Mouse (Mus musculus) adrenal gland, postnatal 36 days (tissue): ENCODE measurements around the gene Slc25a39. TPM values are rescaled to one million over a fixed set of nuclear protein-coding genes. Genes with fewer than 3 reads are reported as not detected.
"Not testable (repeated sequence)": the region's sequence is repeated elsewhere in the genome, so short reads cannot be mapped to it uniquely, and the experiment has no call there.

Experiments
- DNase-seq, 2 experiments: peaks; one replicate each; pipeline ENCODE4 v3.0.0; 2021; ENCODE audit warnings: mixed read lengths in 1 of 2
- total RNA-seq, 2 experiments: library from RNA; stranded (reverse); gene quantifications; 2 replicates each; pipeline ENCODE4 v1.2.3; 2021

Gene Slc25a39
- total RNA-seq, 2 experiments from 2014 or later, result 453 to 470 TPM

GRCm38 (mm10) chr11:102415034-102415802 is 7.5 kb upstream of the Slc25a39 start:
- DNase-seq, result no peak

GRCm38 (mm10) chr11:102413059-102413458 is 5.3 kb upstream of the Slc25a39 start:
- DNase-seq, result no peak

GRCm38 (mm10) chr11:102411704-102412103 is 4.0 kb upstream of the Slc25a39 start:
- peak; percentile 95 to 96 for DNase-seq

- DNase-seq, result no peak
Measured at GRCm38 (mm10) chr11:102411061-102411460, 3.3 kb upstream of the Slc25a39 start.

- DNase-seq, result not testable (repeated sequence)
Measured at GRCm38 (mm10) chr11:102410345-102410744, 2.6 kb upstream of the Slc25a39 start.

GRCm38 (mm10) chr11:102409795-102410330 is 2.1 kb upstream of the Slc25a39 start:
- no peak for DNase-seq

- DNase-seq, result no peak
Measured at GRCm38 (mm10) chr11:102408888-102409794, 1.4 kb upstream of the Slc25a39 start.

GRCm38 (mm10) chr11:102408344-102408876 is 664 bp upstream of the Slc25a39 start:
- DNase-seq, result peak; percentile 97

- DNase-seq, result peak; percentile 96 to 99
Measured at GRCm38 (mm10) chr11:102406900-102407833, 579 bp downstream of the Slc25a39 start.

GRCm38 (mm10) chr11:102406401-102406800 is 1.3 kb downstream of the Slc25a39 start:
- DNase-seq, result peak in 1 of 2 experiments; percentile 33

- no peak for DNase-seq
Measured at GRCm38 (mm10) chr11:102405544-102406285, 2.0 kb downstream of the Slc25a39 start.

- DNase-seq, result peak; percentile 39 to 48
Measured at GRCm38 (mm10) chr11:102404161-102405010, 3.4 kb downstream of the Slc25a39 start.

- no peak for DNase-seq
Measured at GRCm38 (mm10) chr11:102403657-102404056, 4.1 kb downstream of the Slc25a39 start.

GRCm38 (mm10) chr11:102401898-102402500 is 5.7 kb downstream of the Slc25a39 start:
- no peak for DNase-seq

- no peak for DNase-seq
Measured at GRCm38 (mm10) chr11:102400513-102401084, 7.1 kb downstream of the Slc25a39 start.

GRCm38 (mm10) chr11:102399610-102400072 is 8.1 kb downstream of the Slc25a39 start:
- DNase-seq, result peak in 1 of 2 experiments; percentile 25

GRCm38 (mm10) chr11:102399107-102399506 is 8.6 kb downstream of the Slc25a39 start:
- no peak for DNase-seq
